Mouse (Mus musculus) lung, postnatal 14 days (tissue): Measurements from ENCODE around the gene Adk.

Source experiments
- DNase-seq: peaks from one replicate; pipeline ENCODE4 v3.0.0; 2021

Gene Adk

DNA sequence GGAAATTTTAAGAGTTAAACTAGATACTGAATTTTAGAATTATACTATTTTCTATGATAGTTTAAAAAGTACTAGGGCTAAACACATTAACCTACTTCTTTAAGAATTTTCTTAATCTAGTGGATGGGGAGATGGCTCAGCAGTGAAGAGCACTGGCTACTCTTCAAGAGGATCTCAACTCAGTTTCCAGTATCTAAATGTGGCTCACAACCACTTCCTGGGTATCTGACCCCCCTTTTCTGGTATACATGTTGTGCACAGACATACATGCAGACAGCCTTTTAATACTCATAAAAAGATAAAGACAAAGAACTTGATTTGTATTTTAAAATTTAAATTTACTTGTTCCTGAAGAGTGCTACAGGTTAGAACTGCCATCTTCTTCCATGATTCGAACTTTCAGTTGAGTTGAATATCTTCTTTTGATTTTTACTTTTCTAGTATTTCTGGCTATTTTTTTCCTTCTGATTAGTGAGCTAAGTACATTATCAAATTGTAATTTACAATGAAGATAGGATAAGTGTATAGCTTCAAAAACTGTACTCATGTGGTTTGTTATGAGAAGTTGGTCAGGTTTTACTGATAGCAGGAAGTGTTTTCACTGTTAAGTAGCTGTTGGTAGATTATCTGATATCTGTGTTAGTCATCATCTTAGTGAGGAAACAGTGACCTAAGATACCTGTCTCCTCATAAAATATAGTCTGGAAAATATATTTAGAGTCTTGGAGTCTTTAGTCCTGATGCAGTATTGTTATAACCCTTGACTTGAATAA lies 121.8 kb downstream of the Adk start:
- no peak for DNase-seq

DNA sequence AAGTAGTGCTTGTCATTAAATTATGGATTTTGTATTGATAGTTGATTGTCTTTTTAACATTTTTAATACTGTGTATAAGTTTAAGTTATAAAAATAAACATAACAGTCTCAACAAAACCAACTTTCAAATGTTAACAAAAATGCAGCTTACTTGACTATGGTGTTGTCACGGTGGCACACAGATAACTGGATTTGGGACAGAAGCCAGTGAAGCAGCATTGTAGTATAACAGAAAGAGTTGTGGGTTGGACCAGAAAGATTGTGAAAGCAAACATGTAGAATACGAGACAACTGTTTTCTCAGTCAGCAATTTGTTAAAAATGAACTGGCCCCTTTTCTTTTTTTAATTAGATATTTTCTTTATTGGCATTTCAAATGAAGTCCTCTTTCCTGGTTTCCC lies 122.4 kb downstream of the Adk start:
- DNase-seq: no peak

DNA sequence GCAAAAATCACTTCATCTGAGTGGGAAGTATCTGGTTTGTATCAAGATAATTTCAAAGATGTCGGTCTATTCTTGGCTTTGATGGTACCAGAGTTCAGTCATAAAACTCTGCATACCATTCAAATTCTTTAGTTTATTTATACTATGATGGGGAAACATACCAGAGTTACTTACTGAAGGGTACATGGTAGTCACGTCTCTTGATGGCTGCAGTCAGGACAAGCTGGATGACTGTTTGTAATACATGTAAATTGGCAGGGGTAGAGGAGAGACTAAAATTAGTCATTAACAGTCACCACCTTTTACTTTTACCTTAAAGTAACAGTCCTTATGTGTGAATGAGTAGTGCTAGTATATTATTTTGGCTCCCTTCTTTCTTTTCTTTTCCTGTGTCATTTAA lies 125.4 kb downstream of the Adk start:
- no peak for DNase-seq

DNA sequence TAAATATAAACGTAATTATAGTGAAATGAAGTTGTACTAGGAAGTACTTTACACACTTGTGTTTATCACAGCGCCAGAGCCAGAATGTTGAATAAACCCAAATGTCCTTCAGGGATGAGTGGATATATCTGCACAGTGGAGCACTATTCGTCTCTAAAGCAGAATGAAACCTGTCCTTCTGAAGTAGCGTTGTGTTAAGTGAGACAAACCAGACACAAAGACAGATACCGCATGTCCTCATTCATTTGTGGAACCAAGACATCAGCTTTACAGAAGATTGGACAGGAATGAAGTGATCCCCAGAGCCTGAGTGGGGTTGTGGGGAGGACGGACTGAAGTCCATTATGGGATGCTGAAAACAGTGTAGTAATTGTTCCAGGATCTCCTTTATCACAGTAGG lies 126.0 kb downstream of the Adk start:
- DNase-seq: no peak

DNA sequence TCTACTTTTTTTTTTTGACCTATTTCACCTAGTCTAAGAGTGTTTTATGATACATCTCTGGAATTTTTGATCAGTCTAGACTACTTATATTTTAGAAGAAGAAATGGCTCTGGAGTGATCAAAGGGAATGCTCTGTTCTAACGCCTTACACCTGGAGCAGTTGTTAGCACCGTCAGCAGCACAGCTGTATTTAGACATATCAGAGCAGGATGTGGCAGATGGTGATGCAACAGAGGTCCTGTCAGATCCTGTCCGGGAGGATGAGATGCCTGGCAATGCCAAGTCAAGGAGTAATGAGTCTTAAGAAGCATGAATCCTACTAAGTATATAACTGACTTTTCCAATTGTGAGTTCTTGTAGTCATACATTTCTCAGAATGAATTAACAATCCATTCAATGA lies 128.7 kb downstream of the Adk start:
- DNase-seq: no peak

DNA sequence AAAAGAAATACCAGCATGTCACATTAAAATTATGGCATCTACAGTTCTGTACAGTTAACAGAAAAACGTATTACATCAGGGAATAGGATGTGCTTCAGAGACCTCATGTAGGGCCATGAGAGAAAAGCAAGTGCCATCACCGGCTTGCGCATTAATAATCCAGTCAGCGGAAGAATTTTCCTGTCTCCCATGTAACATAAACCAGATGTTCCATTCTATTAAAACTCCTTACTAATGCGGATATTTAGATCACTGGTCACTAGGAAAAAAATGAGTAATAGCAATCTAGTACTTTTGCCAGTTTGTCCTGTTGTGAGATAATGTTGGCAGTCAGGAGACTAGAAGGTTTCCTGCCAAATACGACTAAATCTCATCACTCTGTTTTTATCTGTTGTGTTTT lies 139.6 kb downstream of the Adk start:
- no peak for DNase-seq

DNA sequence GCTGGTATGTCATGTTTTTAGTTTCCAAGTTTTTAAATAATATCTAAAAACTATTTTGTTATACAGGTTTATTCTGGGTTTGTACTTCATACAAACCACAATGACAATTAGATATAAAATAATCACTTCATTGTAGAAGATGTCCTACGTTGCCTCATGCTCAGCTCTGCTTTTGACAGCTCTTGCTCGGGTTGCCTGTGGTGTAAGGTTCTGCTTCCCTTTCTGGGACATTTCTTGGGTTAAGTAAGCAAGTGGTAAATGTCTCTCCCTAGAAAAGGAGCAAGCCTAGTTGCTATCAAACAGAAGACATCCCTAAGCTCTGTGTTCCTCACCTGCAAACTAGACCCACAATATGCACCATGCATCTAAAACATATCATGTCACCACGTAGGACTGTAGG lies 140.4 kb downstream of the Adk start:
- DNase-seq: no peak

DNA sequence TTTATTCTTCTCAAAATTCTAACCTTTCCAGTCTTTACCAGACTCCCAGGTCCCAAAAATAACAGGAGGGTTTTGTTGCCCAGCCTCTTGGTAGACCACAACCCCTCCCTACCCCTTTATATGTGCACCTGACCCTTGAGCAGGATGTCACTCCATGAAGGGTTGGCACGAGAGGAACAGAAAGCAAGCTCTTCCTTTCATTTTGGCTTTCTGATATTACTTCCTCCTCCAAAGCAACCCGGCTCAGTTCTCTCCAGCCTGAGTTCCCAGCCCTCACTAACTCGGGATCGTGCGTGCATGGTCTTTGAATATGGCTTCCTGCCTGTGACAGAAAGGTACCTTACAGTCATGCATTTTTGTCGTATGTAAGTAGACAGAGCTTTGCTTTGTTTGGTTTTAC lies 142.0 kb downstream of the Adk start:
- DNase-seq: no peak

DNA sequence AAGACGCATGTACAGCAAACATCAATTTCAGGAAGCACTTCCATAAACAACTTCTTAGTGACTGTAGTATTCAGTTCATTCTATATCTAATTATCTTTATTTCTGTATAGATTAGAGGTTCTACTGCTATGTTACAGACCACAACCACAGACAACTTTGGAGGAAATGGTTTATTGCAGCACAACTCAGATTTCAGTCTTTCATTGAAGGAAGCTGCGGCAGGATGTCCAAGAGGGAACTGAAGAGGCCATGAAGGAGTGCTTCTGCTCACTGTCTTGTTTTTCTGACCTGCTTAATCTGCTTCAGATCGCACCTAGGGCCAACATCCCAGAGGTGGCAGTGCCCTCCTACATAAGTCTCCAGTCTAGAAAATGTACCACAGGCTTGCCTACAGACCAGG lies 148.5 kb downstream of the Adk start:
- DNase-seq: no peak

DNA sequence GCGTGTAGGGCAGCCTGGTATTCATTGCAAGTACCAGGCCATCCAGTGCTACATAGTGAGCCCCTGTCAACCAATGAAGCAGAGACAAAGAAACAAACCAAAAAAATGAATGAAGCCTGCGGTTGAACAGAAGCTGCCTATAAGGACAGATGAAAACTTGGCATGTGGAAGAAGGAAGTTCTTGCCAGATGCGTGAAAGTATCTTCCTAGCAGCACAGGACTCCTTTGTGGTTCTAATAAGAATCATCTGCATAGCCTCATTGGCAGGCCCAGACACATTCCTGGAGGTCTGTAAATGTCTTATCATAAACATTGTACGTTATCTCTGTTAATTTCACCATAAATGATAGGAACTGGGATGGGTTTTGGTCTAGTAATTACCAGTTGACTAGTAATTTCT lies 154.1 kb downstream of the Adk start:
- no peak for DNase-seq

DNA sequence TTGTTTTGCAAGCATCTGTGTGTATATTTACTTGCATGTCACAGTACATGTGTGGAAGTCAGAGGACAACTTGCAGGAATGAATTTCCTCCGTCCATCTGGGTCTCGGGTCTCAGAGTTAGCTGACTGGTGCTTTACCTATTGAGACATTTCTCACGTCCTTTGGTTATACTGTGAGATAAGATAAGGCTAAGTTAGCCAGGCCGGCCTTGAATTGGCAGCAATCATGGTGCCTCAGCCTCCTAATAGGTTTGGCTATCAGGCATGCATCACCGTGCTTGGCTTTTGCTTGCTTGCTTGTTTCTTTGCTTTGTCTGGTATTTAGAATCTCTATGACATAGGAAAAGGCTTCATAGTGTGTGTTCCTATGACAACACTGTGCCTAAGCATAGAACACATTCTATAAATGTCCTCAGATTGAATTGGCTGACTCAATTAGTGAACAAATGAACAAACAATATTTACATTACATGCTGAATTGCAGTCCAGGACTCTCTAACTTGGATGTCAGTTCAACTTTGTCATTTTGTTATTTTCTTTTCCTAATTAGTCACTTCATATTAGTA lies 169.3 kb downstream of the Adk start:
- no peak for DNase-seq

DNA sequence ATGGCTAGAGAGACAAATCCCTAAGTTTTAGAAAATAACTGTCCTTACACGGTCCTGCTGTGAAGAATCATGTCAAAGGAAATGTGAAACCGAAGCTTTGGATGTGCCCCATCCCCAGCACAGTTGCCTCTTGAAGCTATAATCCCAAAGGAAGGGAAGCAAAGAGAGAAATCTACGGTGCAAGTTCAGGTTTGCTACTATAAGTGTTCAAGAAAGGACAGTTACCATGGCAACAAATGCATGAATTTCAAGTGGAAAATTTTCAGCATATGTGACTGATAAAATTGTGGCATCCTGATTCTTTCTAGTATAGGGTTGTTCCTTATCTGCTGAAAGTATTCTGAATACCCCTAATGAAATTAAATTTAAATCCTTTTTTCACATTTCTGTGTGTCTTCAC lies 169.8 kb downstream of the Adk start:
- no peak for DNase-seq

DNA sequence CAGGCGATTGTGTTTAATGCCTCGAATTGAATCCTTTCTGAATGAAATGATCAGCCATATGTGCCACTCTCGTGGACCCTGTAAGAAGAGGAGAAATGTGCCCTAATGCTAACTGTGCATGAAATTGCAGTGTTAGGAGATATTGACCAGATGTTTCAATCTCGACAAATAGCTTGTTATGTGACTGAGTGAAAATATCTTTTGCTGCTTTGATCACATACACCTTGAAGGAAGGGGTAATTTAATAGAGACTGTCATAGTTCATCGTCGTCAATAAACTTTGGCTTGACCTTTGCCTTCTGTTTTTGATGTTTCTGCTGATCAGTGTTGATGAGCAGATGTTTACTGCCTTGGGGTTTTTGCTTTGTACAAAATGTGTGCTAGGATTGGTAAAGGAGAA lies 171.1 kb downstream of the Adk start:
- DNase-seq: no peak

DNA sequence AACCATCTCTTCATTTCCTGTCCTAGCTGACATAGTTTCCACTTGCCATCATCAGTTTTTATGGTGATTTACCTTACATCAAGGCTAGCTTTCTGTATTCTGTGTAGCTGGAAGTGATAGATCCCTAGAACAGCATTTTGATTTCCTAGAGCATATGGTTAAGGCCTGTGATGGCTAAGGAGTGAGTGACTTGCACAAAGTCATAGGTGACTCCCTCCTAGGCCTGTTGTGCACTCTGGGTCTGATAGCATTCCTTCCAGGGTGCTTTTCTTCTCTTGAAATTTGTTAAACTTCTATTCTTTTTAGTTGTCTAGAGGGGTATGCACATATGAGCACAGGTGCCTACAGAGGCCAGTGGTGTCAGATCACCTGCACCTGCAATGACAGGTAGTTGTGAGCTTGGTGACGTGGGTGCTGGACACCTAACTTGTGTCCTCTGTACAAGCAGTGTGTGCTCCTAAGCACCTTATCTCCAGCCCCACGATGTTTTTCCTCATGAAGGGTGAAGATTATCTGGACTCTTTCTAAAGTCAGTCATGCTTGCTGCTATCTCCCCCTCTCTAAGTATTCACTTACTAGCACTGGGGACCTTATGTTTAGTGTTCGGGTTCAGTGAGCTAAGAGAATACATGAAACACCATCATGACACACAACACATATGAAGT lies 171.7 kb downstream of the Adk start:
- no peak for DNase-seq

DNA sequence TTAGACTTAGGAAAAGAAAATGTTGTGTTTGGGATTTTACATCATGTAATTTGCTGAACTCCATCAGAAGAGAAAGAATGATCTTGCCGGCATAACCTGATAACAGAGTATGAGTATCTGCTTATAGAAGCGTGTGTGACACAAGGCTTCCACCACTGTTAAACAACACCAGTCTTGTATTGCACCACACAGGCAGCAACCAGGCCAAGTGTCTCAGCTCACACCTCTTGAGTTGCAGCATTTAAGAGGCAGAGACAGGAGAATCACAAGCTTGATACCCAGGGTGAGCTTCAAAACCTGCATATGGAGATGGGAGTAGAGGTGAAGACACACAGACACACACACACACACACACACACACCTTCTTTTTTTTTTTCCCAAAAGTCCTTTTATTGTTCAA lies 184.7 kb downstream of the Adk start:
- DNase-seq: no peak

DNA sequence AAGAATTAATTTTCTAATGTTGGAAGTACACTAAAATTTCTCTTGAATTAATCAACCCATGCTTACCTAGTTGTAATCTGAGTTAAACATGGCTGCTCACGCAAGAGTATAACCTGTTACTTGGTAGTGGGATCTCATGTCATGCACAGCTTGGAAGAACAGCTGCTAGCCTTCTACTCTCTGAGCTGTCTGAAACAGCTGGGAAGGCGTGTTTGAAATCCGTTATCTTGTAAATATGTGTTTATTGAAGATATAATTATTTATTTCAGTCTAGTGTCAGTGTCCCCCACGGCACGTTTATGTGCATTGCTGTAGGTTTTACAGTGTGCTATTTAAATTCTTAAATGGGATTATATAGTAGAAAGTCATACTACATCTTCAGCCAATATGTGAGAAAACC lies 188.7 kb downstream of the Adk start:
- no peak for DNase-seq

DNA sequence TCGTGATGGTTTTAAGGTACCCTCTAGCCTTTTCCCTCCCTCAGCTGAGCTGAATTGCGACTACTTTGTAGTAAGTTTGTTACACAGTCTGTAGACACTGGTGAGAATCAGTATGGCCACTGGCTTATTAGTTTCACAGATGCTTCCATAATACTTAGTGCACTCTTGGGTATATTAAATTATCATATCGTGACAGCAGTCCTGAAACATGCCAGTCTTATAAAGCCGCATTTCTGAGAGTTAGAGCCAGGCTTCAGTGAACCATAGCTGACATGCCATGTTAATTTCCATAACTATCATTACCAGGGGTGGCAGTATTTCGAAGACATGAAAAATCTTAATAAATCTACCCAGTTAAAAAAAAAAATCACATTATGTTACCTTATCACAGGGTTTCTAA lies 199.0 kb downstream of the Adk start:
- no peak for DNase-seq

DNA sequence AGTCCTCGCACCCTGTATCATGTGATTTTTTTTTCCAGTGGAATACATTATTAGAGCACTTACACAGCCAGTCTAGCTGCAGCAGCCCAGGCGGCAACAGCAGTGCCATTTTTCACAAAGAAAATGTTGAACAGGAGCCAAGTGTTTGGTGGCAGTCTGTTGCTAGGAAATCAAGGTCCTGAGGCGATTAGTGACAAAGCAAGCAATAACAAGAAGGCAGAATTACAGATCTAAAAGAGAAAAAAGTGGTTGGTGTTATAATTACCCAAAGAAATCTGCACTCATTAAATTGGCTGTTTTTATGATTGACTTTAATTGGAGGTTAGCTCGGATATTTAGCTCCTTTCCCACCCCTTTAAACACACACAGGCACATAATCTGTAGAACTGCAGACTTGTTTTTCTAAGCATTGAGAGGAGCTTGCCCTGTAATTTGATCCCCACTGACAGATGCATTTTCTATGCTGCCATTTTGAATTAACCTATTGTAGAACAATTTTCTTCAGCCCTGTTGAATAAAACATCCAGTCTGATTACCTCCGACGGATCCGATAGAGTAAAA lies 200.0 kb downstream of the Adk start:
- DNase-seq: no peak

DNA sequence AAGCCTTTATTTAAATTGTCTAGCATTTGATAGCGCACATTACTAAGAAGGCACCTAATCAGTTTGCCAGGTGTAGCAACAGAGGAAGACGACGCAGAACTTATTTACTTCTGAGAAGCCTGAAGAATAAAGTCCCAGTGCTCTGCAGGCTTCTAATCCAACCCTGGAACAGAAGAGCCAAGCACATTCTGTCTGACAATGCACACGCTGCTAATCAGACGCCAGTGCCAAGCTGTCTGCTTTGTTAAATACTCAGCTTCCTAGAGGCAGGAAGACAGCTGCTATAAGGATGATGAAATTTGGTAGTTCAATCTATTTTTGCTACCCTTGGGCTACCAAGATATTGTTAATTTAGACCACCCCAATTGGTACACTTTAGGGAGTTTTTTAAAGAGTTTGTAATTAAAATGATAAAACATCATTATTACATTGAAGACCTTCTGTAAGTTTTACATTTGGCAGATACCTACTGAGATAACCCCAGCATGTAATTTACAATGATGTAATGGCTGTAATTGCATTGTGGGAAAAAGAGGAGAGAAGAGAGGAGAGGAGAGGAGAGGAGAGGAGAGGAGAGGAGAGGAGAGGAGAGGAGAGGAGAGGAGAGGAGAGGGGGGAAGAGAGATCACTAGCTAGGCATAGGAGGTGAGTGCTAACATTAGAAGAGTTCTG lies 201.1 kb downstream of the Adk start:
- peak; percentile 20 for DNase-seq

DNA sequence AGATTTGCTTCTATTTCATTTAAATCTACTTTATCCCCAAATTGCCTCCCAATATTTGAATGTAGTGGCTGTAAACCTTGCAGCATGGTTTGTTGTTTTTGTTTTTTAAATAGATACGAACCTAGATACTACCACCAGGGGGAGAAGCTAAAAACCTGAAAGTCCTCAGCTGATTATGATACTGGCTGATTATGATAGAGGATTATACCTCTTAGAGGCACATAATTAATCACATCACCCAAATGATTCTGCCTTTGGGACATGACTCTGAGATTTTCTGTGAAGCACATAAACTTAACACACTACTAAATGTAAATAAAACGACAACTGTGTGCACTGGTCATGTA lies 201.6 kb downstream of the Adk start:
- DNase-seq: no peak

DNA sequence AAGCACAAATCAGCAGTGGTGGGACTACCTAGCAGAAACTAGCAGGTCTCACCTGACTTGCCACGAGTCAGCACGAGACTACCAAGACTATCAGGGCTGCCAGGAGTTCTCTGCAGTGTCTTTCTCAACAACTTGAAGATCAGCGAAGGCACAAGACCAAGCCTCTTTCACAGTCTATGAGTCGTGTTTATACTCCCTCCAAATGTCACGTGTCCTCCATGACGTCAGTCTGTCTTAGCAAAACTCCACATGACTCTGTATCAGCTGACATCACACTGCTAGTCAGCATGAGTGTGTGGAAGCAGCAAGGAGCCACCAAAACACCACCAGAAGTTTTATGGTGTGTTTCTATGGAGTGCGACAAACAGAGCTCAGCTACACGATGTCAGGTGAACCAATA lies 215.9 kb downstream of the Adk start:
- DNase-seq: no peak

DNA sequence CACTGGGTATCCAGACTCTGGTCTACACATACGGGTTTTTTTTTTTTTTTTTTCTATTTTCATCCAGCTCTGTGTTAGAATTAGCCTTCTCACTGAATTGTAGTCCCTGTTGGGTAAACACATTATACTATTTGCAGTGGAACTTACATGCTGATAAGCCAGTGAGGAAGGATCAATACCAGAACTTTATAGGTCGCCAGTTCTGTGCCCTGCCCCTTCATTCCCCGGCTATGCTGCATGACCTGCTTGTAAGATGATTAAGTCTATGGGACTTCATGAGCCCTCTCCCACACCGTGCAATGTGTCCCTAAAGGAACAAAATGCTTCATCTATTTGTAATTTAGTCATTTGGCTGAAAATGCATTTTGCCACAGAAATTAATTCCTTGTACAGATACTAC lies 219.1 kb downstream of the Adk start:
- no peak for DNase-seq

DNA sequence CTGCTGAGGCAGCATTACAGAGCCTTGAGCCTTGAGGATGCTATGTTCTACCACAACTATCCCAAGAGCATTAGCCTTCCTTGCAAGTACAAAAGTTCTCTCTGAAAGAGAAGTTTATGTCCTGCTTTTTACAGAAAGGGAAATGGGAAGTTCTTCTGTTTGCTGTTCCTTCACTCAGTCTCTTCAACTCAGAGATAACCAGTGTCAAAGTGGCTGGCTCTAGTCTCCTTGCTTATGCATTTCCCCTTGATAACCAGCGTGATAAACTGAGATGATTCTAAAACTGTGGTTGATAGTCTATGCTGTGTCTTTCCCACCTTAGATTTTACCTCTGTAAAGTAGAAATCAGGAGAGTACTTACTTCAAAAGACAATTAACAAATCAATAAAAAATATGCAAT lies 223.4 kb downstream of the Adk start:
- no peak for DNase-seq

DNA sequence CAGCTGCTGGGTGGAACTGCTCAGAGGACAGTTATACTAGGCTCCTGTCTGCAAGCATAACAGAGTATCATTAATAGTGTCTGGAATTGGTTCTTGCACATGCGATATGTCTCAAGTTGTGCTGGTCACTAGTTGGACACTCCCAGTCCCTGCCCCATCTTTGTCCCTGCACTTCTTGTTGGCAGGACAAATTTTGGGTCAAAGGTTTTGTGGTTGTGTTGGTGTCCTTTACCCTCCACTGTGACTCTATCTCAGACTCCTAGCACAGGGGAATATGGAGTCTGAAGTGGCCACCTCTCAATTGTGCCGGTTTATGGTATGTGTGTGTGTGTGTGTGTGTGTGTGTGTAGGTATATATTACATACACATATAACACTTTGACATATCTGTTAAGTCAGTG lies 225.9 kb downstream of the Adk start:
- DNase-seq: no peak
